Mouse (Mus musculus) MEL (cell line): Measurements from ENCODE around the gene Meig1.

ENCODE experiments used
- CTCF ChIP-seq, 3 experiments: IDR thresholded peaks in 2 of 3; conservative IDR thresholded peaks in 1 of 3; 2 replicates each; pipeline ENCODE4 v1.5.1; 2011 to 2012; ENCODE audit warnings: low read length in 3 of 3, low read depth in 2 of 3, mild to moderate bottlenecking in 2 of 3, improper control_type of control experiment in 1 of 3, inconsistent platforms in 1 of 3, mixed read lengths in 1 of 3, moderate library complexity in 1 of 3; ENCODE audit not compliant: control insufficient read depth in 1 of 3, insufficient read depth in 1 of 3, poor library complexity in 1 of 3, severe bottlenecking in 1 of 3
- KAT2A ChIP-seq: conservative IDR thresholded peaks from 2 replicates; pipeline ENCODE4 v1.6.1; 2012; ENCODE audit warnings: low read depth, low read length, improper control_type of control experiment, inconsistent platforms
- MXI1 ChIP-seq: IDR thresholded peaks from 2 replicates; pipeline ENCODE4 v1.6.1; 2011; ENCODE audit warnings: mild to moderate bottlenecking, low read depth, low read length, improper control_type of control experiment
- NRF1 ChIP-seq: IDR thresholded peaks from 2 replicates; pipeline ENCODE4 v1.6.1; 2014; ENCODE audit warnings: low read depth, mild to moderate bottlenecking, inconsistent platforms, low read length, improper control_type of control experiment, moderate library complexity; ENCODE audit not compliant: poor library complexity, insufficient read depth, severe bottlenecking
- POLR2A ChIP-seq, 2 experiments: IDR thresholded peaks; 2 replicates each; pipeline ENCODE4 v1.6.1; 2011 to 2012; ENCODE audit warnings: low read length in 2 of 2, mild to moderate bottlenecking in 2 of 2, control low read depth in 1 of 2, improper control_type of control experiment in 1 of 2, low read depth in 1 of 2, moderate library complexity in 1 of 2; ENCODE audit not compliant: control insufficient read depth in 1 of 2, insufficient read depth in 1 of 2, poor library complexity in 1 of 2
- TAL1 ChIP-seq: IDR thresholded peaks from 2 replicates; pipeline ENCODE4 v1.6.1; 2012; ENCODE audit warnings: mild to moderate bottlenecking, inconsistent platforms, low read length, moderate library complexity, mixed read lengths
- USF2 ChIP-seq, 2 experiments: IDR thresholded peaks; 2 replicates each; pipeline ENCODE4 v1.6.1; 2011 to 2012; ENCODE audit warnings: improper control_type of control experiment in 2 of 2, low read length in 2 of 2, borderline replicate concordance in 1 of 2, inconsistent platforms in 1 of 2, low read depth in 1 of 2, mild to moderate bottlenecking in 1 of 2; ENCODE audit not compliant: insufficient read depth in 1 of 2
- ZNF384 ChIP-seq: IDR thresholded peaks from 2 replicates; pipeline ENCODE4 v1.6.1; 2012; ENCODE audit warnings: low read depth, mild to moderate bottlenecking, inconsistent platforms, low read length, improper control_type of control experiment

- TF ChIP-seq MXI1, result no peak
- TF ChIP-seq KAT2A, result no peak
- TF ChIP-seq NRF1, result no peak
- no peak for TF ChIP-seq TAL1
- no peak for TF ChIP-seq POLR2A (IDR thresholded peaks at IDR 0.05; ENCODE audit: control insufficient read depth in 1 of 2, insufficient read depth in 1 of 2, low read depth in 1 of 2, low read length in 2 of 2, poor library complexity in 1 of 2)
- TF ChIP-seq USF2 (IDR thresholded peaks at IDR 0.05; ENCODE audit: borderline replicate concordance in 1 of 2, insufficient read depth in 1 of 2, low read depth in 1 of 2, low read length in 2 of 2), result no peak
- TF ChIP-seq ZNF384, result no peak
- no peak for TF ChIP-seq CTCF (IDR thresholded peaks at IDR 0.05 in 2 of 3, conservative IDR thresholded peaks at IDR 0.05 in 1 of 3; ENCODE audit: control insufficient read depth in 1 of 3, insufficient read depth in 1 of 3, low read depth in 2 of 3, low read length in 3 of 3, poor library complexity in 1 of 3, severe bottlenecking in 1 of 3)
Measured at GRCm38 (mm10) chr2:3430956-3431355, 8.5 kb upstream of the Meig1 start.
